Mouse (Mus musculus) heart, adult 8-10 months (tissue): Measurements from ENCODE around the gene Hectd2. TPM values are rescaled to one million over a fixed set of nuclear protein-coding genes. Genes with fewer than 3 reads are reported as not detected.

Source experiments
- DNase-seq: peaks from one replicate; pipeline ENCODE4 v3.0.0; 2022; ENCODE audit warnings: low spot score
- total RNA-seq, 4 experiments: library from RNA; stranded (reverse); gene quantifications; 2 replicates each; pipeline ENCODE4 v1.2.4; 2022

Hectd2 gene
- total RNA-seq, 4 experiments from 2014 or later: 1.2 to 2.7 (median 2.1) TPM

DNA sequence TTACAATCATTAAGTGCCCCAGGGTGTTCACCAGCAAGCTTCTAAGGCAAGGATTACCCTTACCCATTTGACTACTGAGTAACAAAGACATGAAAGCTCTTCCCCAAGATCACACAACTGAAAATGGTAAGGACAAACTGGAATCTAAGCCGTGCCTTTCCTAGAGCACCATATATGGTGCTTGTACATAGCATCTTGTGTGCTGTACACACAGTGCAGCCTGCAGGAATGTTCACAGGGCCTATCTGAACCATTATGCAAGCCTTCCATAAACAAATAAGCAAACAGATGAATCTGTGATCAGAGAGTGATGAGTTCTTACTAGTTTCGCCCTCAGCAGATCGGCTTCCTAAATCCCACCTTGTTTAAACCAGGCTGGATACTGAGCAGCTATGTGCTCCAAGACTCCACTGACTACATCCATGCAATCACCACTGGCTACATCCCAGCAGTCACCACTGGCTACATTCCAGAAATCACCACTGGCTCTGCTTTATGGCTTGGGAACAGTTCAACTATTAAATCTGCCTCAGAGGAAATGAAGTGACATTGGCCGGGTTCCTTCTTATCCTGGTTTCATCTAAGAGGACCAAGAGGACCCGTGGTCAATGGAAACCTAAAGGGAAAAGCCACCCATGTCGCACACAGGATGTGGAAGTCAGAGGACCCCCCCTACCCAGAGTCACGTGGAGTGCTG lies 91.8 kb downstream of the Hectd2 start:
- DNase-seq: peak; percentile 28

DNA sequence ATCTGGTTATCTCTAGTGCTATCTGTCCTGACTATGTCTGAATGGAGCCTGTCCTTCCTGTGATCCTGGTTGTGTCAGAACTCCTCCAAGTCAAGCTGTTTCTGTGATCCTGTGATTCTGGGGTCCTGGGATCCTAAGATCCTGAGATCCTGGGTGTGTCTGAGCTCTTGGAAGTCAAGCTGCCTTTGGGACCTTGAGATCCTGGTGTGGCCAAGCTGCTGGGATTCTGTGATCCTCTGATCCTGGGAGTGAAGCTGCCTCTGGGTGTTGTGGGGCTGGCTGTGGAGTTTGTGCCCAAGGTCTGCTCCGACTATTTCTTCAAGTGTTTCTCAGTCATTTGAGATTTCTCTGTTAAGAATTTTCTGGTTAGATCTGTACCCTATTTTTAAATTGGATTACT lies 98.2 kb downstream of the Hectd2 start:
- DNase-seq: no peak

DNA sequence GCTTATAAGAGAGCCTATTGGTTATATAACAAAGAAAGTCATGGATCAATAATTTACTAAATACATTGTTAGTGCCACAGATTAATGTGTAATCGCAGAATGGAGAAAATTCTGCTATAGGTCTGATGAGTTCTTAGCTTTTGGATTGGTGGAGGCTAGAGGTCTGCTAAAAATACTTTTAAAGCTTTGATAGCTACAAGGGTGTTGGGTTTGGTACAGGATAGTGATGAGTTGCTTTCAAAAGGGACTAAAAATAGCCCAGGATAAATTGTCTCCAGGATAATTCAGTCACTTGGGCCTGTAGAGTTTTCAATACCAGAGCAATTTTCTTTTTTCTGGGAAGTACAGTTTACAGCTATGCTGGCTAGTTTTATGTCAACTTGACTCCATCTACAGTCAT lies 108.3 kb downstream of the Hectd2 start:
- DNase-seq: no peak

DNA sequence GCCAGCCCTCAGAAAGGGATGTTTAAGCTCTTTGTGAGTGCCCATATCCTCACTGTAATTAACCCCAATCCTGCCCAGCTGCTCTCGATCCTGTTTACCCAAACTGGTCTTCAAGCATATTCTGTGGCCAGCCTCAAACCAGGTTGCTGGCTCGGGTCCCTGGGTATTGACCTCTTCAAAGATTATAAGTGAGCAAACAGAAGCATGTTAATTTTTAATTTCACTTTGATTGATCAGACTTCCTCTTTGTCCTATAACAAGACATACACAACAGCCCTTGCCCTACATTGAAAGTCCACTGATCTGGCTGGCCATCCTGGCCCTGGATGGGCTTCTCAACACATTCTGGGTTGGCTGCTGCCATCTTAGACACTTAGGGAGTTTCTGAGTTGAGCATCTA lies 109.5 kb downstream of the Hectd2 start:
- DNase-seq: no peak

DNA sequence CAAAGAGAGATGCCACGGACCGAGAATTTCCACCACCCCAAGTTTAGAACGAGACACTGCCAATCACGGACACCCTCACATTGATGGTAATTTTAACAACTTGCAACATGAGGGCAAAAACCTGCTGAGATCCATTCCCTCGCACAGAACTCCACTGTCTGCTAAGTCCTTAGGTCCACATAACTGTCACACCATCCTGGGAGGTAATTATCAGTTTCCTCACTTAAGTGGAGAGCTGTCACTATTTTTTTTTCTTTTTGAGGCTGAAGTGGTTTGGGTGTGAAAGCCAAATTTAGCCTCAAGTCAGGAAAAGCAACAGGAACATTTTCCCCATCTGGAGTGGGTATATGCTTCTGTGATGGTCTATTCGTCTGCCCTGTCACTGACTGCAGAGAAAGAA lies 110.0 kb downstream of the Hectd2 start:
- no peak for DNase-seq

DNA sequence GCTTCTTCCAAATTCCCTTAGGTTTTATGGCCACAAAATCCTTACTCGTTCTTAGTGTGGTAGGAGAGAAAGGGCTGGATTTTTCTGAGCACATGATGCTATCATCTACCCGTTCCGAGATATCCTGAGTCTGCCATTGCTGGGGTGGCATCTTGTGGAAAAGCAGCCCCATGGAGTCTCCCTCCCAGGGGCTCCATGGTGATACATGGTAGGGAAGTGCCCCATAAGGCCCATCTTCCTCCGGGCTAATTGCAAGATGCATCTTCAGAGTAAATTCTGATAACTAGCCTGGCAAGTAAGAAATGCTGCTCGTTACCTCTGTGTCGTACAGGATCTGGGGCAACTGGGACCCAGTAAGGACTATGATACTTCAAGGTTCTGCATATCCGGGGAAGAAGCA lies 110.8 kb downstream of the Hectd2 start:
- DNase-seq: no peak

DNA sequence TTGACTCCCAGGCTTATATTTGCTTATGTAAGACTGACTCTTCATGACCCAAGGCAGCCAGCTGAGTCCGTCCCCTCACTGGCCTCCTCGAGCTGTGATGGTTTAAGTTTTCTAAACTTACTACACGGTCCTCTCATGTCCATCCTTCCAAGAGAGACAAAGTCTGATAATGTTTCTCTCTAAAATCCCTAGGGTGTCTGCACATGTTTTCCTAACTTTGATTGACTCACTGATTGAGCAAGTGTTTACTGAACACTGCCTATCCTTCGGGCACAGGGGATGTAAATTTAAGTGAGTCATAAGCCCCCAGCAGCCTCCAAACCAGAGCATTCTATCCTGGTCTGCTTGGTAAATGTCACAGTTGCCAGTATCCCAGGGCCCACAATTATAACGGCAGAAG lies 111.2 kb downstream of the Hectd2 start:
- DNase-seq: no peak

DNA sequence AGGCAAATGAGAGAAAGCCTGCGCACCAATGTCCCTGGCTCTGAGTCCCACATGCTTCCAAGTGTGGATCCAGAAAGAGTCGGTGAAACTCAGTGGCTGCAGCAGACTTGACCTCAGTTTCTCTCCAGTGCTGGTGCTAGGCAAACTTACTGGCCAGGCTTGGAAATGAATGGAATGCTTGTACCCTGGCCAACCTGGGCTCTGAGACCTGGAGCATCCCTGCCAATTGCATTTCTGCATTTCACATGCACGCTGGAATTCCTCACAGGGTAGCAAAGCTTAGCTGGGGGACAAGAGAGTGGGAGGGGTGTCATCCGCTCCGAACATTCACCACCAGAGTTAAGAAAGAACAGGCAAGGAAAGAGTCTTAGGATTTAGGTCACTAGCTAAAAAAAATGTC lies 112.0 kb downstream of the Hectd2 start:
- DNase-seq: no peak

DNA sequence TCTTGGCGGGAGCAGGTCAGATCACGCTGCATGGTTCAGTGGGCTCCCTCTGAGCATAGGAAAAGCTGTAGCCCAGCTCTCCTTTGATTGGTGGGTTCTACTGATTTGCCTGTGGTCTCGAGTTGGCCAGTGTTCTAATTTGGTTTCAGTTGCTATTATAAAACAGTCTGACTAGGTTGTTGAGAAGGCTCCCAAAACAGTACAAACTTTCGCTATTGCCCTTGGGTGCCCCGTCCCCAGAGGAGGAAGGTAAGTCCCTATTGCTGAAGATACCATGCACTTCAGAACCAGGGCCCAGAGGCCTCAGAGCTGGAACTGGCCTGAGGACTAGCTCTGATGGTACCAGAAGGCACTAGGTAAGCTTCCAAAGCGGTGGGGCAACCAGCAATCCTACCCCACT lies 112.9 kb downstream of the Hectd2 start:
- DNase-seq: no peak

DNA sequence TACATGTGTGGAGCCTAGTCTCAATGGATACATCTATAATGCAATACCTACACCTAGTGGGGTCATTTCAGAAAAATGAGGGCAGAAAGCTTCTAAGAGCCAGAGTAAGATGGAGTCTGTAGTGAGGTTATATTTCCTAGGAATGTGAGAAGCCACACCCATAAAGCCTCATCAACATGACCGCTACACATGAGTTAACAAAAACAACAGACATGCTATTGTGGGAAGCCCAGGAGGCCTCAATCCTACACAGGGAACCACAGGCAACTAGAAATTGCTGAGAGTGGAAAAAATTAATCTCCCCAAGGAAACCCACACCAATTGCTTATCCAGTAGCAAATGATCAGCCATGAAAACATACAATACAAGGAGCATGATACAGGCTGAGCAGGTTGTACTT lies 113.7 kb downstream of the Hectd2 start:
- DNase-seq: no peak

DNA sequence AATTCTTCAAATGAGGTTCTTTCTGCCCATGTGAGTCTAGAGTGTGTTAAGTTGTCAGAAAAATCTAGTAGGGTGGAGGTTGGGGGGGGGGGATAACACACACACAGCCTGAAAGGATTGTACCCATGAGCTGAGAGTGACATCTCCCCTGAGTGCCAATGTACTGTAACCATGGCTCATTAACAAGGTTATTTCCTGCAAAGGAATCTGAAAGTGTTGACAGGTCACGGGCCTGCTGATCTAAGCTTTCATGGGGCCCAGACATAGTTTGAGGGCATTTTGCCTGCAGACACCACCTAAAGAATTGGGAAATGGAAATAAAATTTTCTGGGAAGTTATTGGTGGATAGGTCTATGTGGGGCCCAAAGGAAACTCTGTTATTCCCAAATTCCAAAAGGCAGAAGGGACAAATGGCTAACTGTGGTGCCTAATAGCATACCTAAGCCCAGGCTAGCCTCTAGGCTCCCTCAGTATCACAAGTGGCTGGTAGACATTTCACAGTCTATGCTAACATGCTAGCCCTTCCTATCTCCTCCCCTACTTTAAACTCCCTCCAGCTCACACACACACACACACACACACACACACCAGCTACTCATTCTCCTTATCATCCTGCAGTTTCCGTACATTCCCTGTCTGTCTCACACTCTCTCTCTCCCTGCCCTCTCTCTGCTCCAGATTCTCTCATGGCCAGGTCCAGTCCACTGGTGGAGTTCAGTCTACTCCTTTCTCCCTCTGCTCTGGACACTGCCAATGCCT lies 114.6 kb downstream of the Hectd2 start:
- no peak for DNase-seq

DNA sequence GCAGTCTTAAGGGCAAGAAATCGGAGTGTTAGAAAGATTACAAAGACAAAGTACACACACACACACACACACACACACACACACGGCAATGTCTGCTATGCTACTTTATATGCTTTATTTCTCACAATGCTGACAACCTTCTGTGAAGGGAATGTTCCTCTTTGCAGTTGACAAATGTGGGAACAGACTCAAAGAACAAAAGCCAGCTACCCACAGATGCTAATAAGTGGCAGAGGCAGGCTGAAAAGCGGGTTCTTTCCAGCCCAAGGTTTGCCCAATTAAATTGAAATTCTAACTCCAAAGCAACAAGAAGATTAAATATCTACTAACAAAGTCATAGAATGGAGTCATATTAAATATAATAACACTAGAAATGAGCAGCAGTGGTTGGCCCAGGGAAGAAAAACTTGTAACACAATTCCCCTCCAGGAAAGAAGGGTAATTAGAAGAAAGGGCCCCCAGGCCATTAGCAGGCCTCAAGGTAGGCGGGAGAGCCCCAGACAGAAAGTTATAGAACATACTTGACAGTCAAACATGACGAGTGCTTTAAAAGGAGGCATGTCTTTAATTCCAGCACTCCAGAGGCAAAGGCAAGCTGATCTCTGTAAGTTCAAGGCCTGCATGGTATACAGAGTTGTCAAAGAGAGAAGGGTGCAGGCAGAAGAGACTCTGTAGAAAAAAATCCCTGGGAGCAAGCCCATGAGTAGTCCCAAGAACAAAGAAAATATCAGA lies 115.4 kb downstream of the Hectd2 start:
- DNase-seq: no peak

Other genes starting within 250 kb of the Hectd2 start
- 10 to 100 TPM; 65.8 to 88.1 (median 78.6) TPM for gene Pcgf5, start 206.3 kb upstream of the Hectd2 start, total RNA-seq
- gene Ppp1r3c, start 182.0 kb downstream of the Hectd2 start, total RNA-seq: 100 to 1,000 TPM in 2 of 4 experiments, 10 to 100 TPM in 2; 82.2 to 179 (median 102) TPM